ENCODE assay signal across 8 mouse cellular contexts in the genomic region with DNA sequence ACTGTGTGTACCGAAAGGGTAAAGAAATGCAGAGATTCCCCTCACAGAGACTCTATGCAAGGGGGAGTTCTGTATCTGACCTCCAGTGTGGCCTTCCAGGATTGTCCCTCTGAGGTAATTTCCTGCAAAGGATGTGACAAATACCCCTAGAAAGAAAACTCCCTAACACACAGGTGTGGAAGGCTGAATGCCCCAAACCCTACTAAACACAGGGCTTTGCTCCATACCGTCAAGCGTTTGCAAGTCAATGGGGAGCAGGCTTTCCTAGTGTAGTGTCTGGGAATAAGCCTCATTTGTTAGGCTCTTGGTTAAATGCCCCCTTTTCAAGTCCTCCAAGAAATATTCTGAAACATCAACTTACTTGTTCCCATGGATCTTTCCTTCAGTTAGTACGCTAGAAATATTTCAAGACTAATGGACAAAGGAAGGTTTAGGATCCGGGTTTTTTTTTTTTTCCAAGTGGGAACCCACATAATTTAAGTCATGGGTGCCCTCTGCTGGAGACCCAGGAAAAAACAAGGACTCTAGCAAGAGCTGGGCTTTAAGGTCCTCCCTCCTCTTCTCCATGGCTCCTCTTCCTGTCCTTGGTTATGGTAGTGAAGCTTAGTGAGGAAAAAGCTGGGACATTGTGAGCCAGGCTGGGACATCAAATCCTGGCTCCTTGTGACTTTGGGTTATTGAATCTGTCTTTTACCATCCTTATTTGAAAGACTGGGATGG.
A peak's percentile ranks its signal among the peaks of the same experiment; 100 is the strongest.
DNase-seq lines count a peak whose midpoint lies in the region; ATAC-seq and TF ChIP-seq lines count a peak whose summit lies in the region.

No protein-coding gene starts in this region.

- WGBS in kidney, adult 2 months: 49% methylated on average over 5 of the region's 5 CpGs
- WGBS in limb, embryonic 11.5 days: 42% methylated on average over 5 of the region's 5 CpGs

- peaks cover 15% of the 10 kb centered on the region for H3K4me1 ChIP-seq in kidney, adult 2 months (ENCODE audit: control insufficient read depth, insufficient read depth, low read length)
- peaks cover under 1% of the 10 kb centered on the region; the same call in 1 of the 2 replicates for H3K4me1 ChIP-seq in limb, embryonic 11.5 days (ENCODE audit: control insufficient read depth, insufficient read depth, low read length)

- no peaks in the 10 kb centered on the region for H3K9me3 ChIP-seq in limb, embryonic 11.5 days (ENCODE audit: control insufficient read depth, low read length)

- DNase-seq in 3T3-L1 (ENCODE audit: low read depth, low spot score) (peak; percentile 97), R1 (ENCODE audit: low read depth, low spot score) (peak; percentile 89)
- DNase-seq in gastrocnemius, postnatal 14 days: peak; percentile 86
- DNase-seq in kidney, adult 2 months: peak; percentile 93
- DNase-seq in limb, embryonic 11.5 days (ENCODE audit: low spot score): peak; percentile 82
- peak; percentile 29 for DNase-seq in retina, adult 2 months (ENCODE audit: low read depth, low spot score)
- DNase-seq in thymus, postnatal 25 days: peak; percentile 72

- H3K27me3 ChIP-seq in kidney, adult 2 months (replicated peaks; ENCODE audit: control insufficient read depth, insufficient read depth, low read length): no peaks in the 10 kb centered on the region
- H3K27me3 ChIP-seq in limb, embryonic 11.5 days (ENCODE audit: control insufficient read depth, insufficient read depth, low read length): no peaks in the 10 kb centered on the region

- TF ChIP-seq CTCF in kidney, adult 2 months (conservative IDR thresholded peaks at IDR 0.05; ENCODE audit: insufficient read depth, insufficient read length, low read depth, low read length): peak; percentile 56

- H3K4me2 ChIP-seq in limb, embryonic 11.5 days (ENCODE audit: low read depth, severe bottlenecking): no peak overlapping the region

- H3K9ac ChIP-seq in limb, embryonic 11.5 days (ENCODE audit: low read length): no peak overlapping the region

- no peak for TF ChIP-seq POLR2A in kidney, adult 2 months (IDR thresholded peaks at IDR 0.05; ENCODE audit: low read depth, low read length)

- H3K36me3 ChIP-seq in kidney, adult 2 months (ENCODE audit: control insufficient read depth, insufficient read depth, low read length): no peaks in the 10 kb centered on the region
- H3K36me3 ChIP-seq in limb, embryonic 11.5 days (ENCODE audit: control insufficient read depth, insufficient read depth, low read length): no peaks in the 10 kb centered on the region

- intact Hi-C loops in gastrocnemius, postnatal 14 days (cut with DNase I; ENCODE audit: low total_unique reads): loop anchor here (10.0 kb wide), 3 partner anchors 52 to 582 kb away; no protein-coding TSS in a partner anchor

- ATAC-seq in common myeloid progenitor, adult 5-6 weeks (replicated peaks; ENCODE audit: low read depth, poor library complexity, severe bottlenecking): 0 out of 2 replicates have a peak, but pooled peaks have one; percentile 26
- no peak for ATAC-seq in limb, embryonic 11.5 days (ENCODE audit: insufficient number of reproducible peaks, low FRiP score, low TSS enrichment, low read depth)

- no peak overlapping the region for H3K27ac ChIP-seq in kidney, adult 2 months (ENCODE audit: insufficient read depth, low read depth, low read length)
- no peak overlapping the region for H3K27ac ChIP-seq in limb, embryonic 11.5 days (replicated peaks; ENCODE audit: low read depth, low read length)

- no peak overlapping the region for H3K4me3 ChIP-seq in kidney, adult 2 months (ENCODE audit: insufficient read depth, low read depth, low read length)
- no peak overlapping the region for H3K4me3 ChIP-seq in limb, embryonic 11.5 days (ENCODE audit: low read depth, low read length)

Comparison
In these comparisons a context has a peak if more than half of its experiments do, and no peak if none do; other contexts are left out.
1. DNase-seq: peak in every context shown above with its lines; median percentile 97 in 3T3-L1; 93 in kidney, adult 2 months; 89 in R1; 86 in gastrocnemius, postnatal 14 days; 82 in limb, embryonic 11.5 days; 72 in thymus, postnatal 25 days; 29 in retina, adult 2 months.